Mouse (Mus musculus) liver, embryonic 14.5 days (tissue): Measurements from ENCODE around the gene Hnrnpa1.

Experiments
- CTCF ChIP-seq: IDR thresholded peaks from 2 replicates; pipeline ENCODE4 v1.5.1; 2016; ENCODE audit warnings: antibody characterized with exemption, low read depth, control low read depth
- EP300 ChIP-seq: IDR thresholded peaks from 2 replicates; pipeline ENCODE4 v1.6.1; 2016; ENCODE audit warnings: antibody characterized with exemption, low read depth

- TF ChIP-seq CTCF (no peak), EP300 (no peak)
These were observed 52.6 kb downstream of the Hnrnpa1 start for GRCm38 (mm10) chr15:103292673-103293345.
